Mouse (Mus musculus): ENCODE measurements around the gene Ror1.

Ror1 gene

DNA sequence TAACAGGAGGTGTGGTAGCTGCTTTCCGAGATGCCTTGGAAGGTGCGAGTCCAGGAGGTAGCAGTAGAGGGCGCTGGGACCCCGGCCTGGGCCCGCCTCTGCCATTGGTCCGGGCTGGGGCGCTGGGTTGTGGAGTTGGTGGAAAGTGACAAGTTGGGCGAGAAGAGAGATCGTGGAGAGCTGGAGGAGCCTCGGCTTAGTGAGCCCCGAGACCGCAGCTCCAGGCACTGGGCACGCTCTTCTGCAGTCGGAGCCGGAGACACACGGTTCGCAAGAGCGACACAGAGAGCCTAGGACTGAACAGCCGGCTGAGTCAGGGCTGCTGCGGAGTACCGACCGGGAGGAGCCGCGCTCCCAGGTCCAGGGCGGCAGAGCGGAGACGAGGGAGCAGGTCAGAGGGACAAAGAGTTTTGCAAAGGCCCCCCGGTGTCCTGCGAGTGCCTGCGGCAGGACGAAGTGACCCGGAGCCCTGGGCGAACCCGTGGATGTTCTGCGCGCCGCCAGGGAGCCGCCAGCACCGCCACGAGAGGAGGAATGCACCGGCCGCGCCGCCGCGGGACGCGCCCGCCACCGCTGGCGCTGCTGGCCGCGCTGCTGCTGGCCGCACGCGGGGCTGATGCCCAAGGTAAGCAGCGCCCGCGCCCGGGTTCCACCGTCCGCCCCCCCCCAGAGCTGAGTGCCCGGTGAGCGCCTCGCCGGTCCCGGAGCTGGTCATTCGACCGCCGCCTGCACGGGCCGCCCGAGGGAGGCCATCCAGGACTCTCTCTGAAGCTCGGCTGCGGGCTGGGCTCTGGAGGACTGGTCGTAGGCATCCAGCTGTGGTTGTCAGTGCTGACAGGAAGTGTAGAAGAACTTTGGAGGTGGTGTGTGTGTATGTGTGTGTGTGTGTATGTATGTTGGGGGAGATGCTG, at the start of gene Ror1:
TSS of gene Ror1 (plus strand) at position 107 of the 911 bp plus-strand sequence.
- DNase-seq (ENCODE audit: low spot score) = peak; percentile 90

DNA sequence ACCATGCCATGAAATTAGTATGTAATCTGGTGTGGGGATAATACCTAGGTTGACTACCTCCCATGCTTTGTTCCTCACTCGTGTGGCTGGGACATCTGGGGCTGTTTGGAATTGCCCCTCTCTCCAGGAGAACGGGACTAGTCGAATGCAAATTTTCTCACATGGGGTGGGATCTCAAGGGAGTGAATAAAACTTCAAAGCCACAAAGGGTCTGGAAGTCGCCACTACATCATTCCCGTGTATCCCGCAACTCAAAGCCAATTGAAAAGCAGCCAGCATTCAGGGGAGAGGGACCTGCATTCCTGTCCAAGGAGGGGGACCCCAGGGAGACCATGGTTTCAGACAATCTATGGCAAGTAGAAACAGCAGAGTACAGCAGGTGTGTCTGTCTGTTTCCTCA, 48.5 kb upstream of the Ror1 start:
- DNase-seq (ENCODE audit: low spot score) = no peak

DNA sequence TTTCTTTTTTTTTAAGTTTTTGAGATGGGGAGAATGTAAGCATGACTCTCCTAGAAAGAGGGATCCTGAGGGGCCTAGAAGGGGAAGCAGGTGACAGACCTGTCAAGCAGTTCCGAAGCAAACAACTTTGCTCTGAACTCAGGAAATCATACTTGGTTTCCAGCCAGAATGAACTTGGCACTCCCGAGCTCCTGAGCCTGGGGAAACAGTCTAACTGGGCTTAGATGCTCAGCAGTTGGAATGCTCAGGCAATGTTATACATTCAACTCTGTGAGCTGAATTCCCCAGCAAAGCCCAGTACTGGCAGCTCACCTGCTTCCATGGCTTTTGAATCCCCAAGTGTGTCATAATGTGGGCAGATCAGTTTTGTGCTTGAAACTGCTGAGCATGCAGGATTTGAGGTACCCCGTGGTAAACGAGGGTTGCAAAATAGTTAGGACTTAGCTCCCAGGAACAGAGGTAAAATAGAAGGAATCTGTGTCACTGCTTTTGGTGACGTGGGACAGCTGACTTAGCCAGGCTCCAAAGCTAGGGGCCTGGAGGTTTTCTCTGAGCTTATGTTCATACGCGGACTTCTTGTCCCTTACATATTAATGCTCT, 47.1 kb upstream of the Ror1 start:
- no peak for DNase-seq (ENCODE audit: low spot score)

DNA sequence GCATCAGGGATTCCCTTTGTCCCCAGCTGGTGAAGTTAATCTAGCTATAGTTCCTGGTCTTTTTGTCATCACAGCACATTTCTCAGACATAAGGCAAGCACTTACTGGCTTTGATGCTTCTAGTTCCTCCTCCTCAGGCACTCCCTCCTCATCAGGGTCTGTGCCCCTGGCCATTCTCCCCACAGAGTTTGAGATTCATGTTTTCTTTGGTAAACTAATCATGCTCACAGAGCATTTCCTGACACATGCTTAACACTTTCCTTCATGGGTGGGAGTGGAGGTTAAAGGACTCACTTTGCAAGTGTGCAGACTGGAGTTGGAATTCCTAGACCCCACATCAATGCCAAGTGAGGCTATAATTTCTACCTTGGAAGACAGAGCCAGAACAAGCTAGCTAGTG, 43.8 kb upstream of the Ror1 start:
- DNase-seq (ENCODE audit: low spot score) = no peak

DNA sequence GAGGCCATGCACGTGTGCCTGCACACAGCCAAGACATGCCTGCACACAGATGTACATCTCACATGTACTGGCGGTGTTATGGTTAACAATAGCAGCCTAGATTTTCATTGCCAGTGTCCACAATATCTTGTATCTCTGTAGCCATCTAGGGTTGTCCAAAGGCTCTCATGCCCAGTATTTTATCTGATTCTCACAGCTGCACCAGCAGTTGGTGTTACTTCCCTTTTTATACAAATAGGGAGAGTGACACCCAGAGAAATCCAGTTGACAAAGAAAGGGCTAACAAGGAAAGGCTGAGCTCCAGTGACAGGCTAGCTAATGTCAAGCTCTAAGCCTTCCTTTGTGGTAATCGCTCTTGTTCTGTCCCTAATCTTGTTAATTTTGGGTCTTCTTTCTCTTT, 43.3 kb upstream of the Ror1 start:
- no peak for DNase-seq (ENCODE audit: low spot score)

DNA sequence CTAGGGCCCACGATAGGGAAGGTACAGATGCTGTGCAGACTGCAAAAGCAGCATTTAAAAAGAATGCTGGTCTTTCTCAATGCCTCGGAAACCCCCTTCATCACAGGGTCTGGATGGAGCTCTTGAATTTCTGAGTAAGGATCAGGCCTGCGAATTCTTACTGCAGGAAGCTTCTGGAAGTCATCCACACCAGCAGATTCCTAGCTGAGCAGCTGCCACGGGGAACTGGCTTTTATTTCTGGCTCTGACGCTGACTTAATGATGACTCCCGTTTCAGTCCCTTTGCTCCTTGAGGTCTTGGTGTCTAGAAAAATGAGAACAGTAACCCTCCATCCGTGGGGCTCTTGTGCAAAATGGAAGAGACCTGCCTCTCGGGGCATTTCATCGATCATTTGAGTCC, 39.5 kb upstream of the Ror1 start:
- no peak for DNase-seq (ENCODE audit: low spot score)

DNA sequence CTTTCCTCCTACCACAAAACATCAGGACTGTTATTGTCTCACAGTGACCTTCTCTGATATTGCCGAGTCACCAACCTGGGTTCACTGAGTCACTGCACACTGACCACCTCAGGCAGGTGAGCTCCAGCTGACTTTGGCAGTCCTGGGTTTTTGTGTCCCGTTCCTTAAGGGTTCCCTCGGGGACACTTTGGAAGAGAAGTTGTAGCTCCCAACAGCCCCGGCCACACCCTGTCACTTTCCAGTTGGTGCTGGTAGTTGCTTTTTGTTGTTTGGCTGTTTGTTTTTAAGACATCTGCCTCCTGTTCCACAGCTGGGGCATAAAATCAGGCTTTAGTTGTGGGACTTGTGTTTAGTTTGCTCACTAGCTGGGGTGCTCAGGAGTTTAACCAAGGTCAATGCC, 39.1 kb upstream of the Ror1 start:
- no peak for DNase-seq (ENCODE audit: low spot score)

DNA sequence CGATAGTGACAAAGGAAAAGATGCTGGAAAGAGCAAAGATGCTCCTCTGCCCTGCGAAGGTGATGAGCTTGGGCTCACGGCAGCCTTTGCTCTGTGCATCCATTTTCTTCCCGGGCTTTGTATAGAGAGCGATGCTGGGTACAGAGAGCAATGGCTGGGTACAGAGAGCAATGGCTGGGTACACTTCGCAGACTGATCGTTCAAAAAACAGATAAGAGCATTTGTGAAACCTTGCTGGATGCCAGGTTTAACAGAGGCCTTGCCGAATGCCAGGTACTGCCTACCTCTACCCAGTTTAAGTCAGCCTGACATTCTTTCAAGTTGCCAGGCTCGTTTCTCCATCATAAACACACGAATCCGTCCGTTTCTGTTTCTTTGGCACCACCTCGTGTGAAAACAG, 38.2 kb upstream of the Ror1 start:
- DNase-seq (ENCODE audit: low spot score) = no peak

DNA sequence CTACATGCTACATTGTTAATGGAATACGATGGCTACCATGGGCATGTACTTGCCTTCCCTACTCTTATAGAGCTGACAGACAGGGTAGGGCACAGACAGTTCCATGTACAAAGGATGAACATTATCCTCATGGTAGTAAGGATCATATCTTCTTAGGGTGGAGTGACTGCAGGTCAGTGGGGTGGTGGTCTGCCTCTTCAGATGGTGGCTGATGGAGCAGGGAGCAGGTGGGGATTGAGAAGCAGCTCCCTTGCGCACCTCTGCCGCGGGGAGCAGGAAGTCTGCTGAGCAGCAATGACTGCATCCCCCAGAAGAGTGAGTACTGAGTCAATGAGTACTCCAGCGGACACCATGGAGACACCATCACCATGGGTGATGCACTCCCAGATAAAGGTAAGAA, 37.0 kb upstream of the Ror1 start:
- no peak for DNase-seq (ENCODE audit: low spot score)

DNA sequence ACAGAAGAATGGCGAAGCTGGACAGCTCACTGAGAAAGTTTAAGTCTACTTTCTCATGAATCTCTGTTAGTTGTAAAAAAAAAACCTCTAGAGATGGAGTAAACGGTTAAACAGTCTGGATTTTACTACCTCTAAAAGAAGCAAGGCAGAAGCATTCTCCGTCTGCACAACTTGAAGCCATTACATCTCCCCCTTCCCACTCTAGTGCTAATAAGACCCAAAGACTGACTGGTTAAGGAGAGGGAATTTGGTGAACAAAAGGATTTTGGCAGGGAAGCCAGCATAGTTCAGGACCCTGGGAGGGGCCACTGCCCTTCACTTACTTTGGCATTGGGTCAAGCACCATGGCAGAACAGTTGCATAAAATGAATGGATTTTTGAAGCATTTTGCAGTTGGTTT, 35.8 kb upstream of the Ror1 start:
- no peak for DNase-seq (ENCODE audit: low spot score)

DNA sequence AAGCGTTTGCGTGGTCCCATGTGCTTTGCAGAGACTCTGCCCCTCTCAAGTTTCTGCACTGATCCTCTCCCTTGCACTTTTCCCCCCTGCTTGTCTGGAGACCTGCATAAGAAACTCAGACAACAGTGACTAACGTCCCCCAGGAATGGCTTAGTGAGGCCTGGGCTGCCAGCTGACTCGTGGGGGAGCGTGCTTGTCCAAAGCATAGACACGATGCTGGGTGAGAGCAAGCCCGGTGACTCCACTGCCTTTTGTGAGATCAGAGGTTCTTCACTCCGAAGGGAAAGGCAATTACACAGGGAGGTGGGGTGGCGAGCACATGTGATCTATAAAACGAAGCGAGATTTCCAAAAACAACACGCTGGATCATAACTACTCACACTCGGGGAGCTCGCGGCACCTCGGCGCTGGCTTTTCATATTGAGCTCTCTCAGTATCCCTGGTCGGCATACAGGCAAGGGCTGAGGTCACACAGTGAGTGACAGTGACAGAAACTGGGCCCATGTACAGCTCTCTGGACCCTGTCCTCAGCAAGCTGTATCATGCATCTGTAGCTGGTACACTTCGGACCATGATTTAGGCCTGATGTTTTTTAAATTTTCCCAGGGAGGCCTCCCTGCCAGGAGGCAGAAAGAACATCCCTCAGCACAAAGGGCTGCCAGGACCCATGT, 34.1 kb upstream of the Ror1 start:
- no peak for DNase-seq (ENCODE audit: low spot score)

DNA sequence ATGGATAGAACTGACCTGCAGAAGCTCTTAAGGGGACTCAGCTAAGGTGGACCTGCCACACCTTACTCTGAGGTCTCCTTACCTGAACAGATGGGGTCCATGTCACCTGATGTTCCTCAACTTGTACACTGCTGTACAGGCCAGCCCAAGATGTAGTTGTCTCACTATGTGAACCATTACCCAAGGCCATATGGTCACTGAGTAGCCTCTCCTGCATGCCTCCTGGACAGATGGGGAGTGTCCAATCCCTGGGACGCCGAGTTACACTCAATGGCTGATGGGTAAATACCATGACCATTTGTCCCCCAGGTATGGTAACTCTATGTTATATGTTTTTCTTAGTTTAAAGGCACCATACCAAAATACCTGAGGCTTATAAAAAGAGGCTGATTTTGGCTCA, 29.9 kb upstream of the Ror1 start:
- no peak for DNase-seq (ENCODE audit: low spot score)

DNA sequence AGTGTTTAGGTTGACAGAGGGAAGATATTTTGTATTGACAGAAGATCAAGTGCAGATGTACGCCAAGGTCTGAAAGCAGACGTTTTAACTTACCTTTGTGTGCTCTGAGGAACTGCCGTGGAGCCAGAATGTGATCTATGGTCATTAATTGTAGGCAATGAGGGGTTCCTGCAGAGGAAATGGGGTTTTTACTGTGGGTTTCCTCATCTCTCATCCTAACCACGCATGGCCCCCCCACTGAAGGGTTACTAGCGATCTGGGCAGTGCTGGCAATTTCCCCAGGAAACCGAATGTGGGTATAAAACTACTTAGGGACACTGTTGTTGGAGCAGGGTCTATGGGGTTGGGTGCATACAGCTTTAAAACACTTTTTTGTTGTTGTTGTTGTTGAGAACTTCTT, 25.5 kb upstream of the Ror1 start:
- DNase-seq (ENCODE audit: low spot score) = no peak

DNA sequence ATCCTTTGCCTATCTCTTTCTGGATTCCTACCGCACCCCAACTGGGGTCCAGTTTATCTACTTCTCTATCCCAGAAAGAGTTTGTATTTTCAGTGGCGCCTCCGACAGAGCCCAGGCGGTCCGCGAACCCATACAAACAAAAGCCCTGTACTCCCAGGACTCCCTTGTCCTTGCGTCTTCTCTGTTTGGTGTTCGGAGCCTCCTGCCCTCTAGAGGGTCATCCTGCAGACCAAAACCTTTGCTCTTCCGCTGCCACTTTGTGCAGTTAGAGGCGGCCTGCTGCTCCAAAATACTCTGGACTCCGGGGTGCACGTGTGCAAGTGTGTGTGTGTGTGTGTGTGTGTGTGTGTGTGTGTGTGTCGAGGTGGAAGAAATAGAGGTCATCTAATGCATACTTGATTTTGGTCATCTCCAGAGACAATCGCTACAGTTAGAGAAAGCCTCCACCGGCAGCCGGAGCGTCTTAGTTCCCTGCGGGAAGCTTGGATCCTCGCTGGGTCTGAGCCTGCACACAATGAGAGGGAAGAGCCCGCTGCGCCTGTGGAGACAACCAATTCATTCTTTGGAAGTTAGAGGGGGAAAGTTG, 1.1 kb downstream of the Ror1 start:
- peak; percentile 17 for DNase-seq (ENCODE audit: low spot score)

DNA sequence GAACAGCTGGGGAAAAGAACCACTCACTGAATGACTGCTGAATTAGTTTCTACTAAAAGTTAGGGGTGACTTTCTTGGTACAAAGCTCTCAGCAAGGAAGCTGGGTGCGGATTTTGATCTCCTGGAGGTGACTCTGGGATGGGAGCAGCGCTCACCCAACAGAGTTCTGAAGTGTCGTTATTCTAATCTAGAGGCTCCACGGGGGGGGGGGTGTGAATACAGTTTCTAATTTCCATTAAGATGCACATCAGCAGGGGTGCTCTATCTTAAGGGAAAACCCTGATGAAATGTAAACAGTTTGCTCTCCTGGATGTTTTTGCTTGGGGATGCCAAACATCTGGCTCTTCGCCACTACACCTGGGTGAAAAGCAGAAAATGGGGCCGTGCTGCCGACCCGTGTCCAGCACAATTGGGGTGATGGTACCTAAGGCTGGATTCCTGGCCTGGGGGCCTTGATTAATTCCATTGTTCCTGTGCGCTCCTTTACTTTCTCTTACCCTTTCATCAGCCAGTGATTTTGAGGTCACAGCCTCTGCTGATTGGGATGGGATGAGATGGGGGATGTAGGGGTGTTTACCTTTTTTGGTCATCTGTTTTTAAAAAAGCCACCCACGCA, 1.9 kb downstream of the Ror1 start:
- DNase-seq (ENCODE audit: low spot score) = no peak

DNA sequence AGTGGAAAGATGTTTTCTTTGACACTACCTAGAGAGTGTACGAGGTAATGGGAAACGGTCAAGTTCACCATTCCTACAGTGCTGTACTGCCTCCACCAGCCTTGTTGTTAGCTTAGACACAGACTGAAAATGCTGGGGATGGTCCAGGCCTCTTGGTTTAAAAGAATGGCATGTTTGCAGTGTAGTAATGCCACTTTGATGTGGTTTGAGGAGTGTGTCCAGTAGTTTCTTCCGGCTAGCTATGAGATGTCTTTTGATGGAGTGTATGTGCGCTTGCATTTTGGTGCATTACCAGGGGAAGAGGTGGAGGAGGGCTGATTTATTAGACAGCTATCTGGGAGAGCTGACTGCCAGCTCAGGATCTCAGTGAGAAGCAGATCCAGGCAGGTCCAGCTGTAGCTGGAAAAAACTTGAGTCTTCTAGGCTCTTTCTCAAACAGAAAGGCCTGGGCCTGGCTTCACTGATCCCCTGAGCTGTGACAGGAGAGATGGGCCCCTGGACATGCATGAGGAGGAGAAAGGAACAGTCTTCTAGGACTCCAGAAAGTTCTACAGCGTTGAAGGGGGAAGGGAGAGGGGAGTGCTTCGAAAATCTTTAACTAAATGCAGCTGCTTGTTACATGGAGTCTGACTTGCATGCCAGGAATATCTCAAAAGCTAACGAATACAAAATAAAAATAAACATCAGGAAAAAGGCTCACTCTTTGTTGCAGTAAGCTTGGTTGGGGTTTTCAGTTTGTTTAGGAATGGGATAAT, 5.7 kb downstream of the Ror1 start:
- no peak for DNase-seq (ENCODE audit: low spot score)

DNA sequence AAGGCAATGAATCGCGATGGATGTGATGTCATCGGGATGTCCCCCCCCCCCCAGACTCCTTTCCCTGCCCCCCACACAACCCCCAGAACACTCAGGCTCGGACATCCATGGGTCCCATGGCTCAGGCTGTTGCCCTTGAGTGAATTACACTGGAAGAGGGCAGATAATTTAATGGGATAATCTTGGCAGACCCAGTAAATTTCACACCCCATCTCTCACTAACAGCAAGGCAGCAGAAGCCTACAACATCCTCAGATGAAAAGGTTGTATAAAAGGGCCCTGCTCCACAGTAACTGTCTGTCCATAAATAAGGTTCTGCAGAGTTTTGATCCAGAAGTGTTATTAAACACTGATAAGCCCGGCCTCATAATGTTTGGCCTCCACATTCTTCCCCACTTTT, 6.3 kb downstream of the Ror1 start:
- no peak for DNase-seq (ENCODE audit: low spot score)

DNA sequence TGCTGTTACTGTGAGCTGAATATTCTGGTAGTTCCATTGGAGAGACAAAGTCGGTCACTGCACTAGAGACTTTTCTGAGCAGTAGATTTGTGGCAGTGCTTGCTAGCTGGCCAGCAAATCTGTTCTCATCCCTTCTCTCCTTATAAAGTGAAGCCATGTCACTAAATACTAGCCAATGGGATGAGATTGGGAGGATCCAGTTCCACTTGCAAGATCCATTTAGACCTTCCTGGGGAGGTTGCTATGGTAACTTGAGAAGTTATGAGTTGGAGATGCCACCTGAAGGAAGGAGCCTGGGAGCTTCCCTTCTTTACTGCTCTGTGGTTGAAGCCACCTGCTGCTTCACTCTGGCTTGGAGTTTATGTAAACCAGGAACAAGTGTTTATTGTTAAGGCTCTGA, 8.7 kb downstream of the Ror1 start:
- no peak for DNase-seq (ENCODE audit: low spot score)

DNA sequence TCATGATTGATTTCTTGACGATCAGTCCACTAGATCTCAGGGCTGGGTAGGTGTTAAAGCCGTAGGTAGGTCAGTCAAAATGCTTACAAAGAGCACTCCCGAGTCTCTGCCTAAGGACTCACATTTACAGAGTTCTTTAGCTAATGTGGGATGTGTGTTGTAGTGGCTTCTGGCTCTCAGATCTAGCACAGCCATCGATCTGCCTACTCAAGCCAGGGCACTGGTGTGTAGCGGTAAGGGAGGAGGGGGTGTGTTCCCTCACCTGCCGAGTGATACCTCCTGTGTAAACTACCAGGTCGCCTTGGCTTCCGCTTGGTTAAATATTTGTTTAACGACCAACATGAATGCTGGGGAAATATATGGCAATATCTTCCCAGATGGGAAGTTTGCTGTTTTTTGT, 12.0 kb downstream of the Ror1 start:
- no peak for DNase-seq (ENCODE audit: low spot score)

DNA sequence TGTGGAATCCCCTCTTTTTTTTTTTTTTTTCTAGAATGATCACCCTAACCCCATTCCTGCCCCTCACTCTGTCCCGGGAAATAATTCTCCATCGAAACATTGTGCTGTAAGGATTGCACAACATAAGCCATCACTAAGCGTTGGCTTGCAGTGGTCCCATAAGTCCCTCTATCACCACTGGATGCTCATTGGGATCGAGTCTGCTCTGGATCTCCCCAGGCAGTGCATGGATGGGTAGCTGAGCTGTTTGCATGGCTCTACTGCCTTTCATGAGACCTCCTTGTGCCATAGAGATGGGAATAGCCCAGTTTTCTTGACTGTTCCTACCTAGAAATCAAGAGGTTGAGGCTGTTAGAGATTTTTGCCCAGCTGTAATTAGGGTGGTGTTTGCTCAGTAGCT, 13.0 kb downstream of the Ror1 start:
- no peak for DNase-seq (ENCODE audit: low spot score)

DNA sequence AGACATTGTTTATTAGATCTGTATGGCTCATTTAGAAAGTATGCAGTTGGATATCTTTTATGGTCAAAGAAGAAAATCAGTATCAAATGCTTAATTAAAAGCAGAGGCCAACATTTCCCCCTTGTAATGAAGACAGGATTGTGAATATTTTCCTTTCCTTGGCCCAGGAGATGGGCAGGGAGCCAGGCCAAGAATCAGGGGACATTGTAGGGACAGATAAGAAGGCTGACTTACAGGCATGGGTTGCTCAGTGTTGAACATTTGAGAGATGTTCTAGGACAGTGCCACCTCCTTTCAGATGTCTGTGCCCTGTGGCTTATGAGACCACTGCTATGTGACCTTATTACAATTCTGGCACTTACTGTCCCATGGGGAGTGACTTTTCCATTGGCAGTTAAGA, 18.6 kb downstream of the Ror1 start:
- no peak for DNase-seq (ENCODE audit: low spot score)

DNA sequence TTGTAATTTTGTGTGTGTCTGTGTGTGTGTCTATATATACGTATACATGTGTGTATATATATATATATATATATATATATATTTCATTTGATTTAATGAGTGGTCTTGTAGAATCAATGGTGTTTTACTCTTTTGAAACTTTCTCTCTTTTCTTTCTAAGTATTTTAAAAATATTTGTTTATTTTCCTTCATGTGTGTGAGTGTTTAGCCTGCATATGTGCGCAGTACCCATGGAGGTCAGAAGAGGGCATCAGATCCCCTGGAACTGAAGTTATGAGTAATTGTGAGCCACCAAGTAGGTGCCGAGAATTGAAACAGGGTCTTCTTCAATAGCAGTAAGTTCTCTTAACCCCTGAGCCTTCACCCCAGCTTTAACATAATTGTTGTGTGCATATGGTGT, 20.8 kb downstream of the Ror1 start:
- DNase-seq (ENCODE audit: low spot score) = no peak
